Mouse (Mus musculus): ENCODE results near the gene Zfp428.

- no peak for TF ChIP-seq POLR2AphosphoS2 (IDR thresholded peaks at IDR 0.05; ENCODE audit: low read length)
- TF ChIP-seq NELFE (IDR thresholded peaks at IDR 0.05; ENCODE audit: low read depth, low read length): no peak
Observed at GRCm38 (mm10) chr7:24506065-24506459, 744 bp upstream of the Zfp428 start.
